Mouse (Mus musculus) heart, embryonic 12.5 days (tissue): Measurements from ENCODE around the gene Tex33. TPM values are rescaled to one million over a fixed set of nuclear protein-coding genes. Genes with fewer than 3 reads are reported as not detected.
A peak's percentile ranks its signal among the peaks of the same experiment; 100 is the strongest.

Experiments
- ATAC-seq: fragments of 200-750 bp; cut with Nextera tagmentation; 2 replicates; pipeline ENCODE4 v1.8.0; 2017; ENCODE audit warnings: moderate TSS enrichment, moderate library complexity; ENCODE audit not compliant: insufficient number of reproducible peaks, low FRiP score
- H3K27ac ChIP-seq: fragments of 300-500 bp; sonication (generic); 2 replicates; pipeline ENCODE4 v1.5.1; 2016; ENCODE audit warnings: mild to moderate bottlenecking, moderate library complexity; ENCODE audit not compliant: poor library complexity, severe bottlenecking
- H3K27me3 ChIP-seq: fragments of 300-500 bp; sonication (generic); replicated peaks from 2 replicates; pipeline ENCODE4 v1.6.1; 2016; ENCODE audit warnings: mild to moderate bottlenecking, moderate library complexity
- H3K36me3 ChIP-seq: fragments of 300-500 bp; sonication (generic); 2 replicates; pipeline ENCODE4 v1.6.1; 2016; ENCODE audit warnings: mild to moderate bottlenecking, moderate library complexity
- H3K4me1 ChIP-seq: fragments of 300-500 bp; sonication (generic); replicated peaks from 2 replicates; pipeline ENCODE4 v1.6.1; 2016; ENCODE audit warnings: mild to moderate bottlenecking
- H3K4me2 ChIP-seq: fragments of 300-500 bp; sonication (generic); 2 replicates; pipeline ENCODE4 v1.6.1; 2016; ENCODE audit warnings: mild to moderate bottlenecking, moderate library complexity
- H3K4me3 ChIP-seq: fragments of 300-500 bp; sonication (generic); 2 replicates; pipeline ENCODE4 v1.5.1; 2016; ENCODE audit warnings: mild to moderate bottlenecking
- H3K9ac ChIP-seq: fragments of 300-500 bp; sonication (generic); 2 replicates; pipeline ENCODE4 v1.6.1; 2016; ENCODE audit warnings: mild to moderate bottlenecking, moderate library complexity
- H3K9me3 ChIP-seq: fragments of 300-500 bp; sonication (generic); replicated peaks from 2 replicates; pipeline ENCODE4 v1.6.1; 2016; ENCODE audit warnings: mild to moderate bottlenecking, moderate library complexity
- WGBS: fragments of 180-500 bp; shearing (Covaris S2); methylation state at CpG from one replicate; pipeline ENCODE4 v1.1.7; 2016; 5-methylcytosine and 5-hydroxymethylcytosine counted together
- polyA plus RNA-seq: library from polyadenylated mRNA; unstranded; fragments of >200 nt; fragmentation: Nextera tagmentation; extraction: Ambion mirVana; gene quantifications from 2 replicates; pipeline ENCODE4 v1.2.1, GENCODE M21; 2016

The Tex33 gene
- polyA plus RNA-seq, 1 experiment from 2014 or later, result not detected

GRCm38 (mm10) chr15:78414157-78414556, 18.4 kb upstream of the Tex33 start:
- Histone ChIP-seq H3K4me2 (no peak overlapping the region), H3K9ac (no peak overlapping the region), H3K9me3 (no peaks in the 10 kb centered on the region), H3K27me3 (peaks cover 38% of the 10 kb centered on the region), H3K4me3 (no peak overlapping the region), H3K27ac (no peak overlapping the region), H3K4me1 (peaks cover 24% of the 10 kb centered on the region), H3K36me3 (no peaks in the 10 kb centered on the region)
- ATAC-seq, result no peak
- WGBS, result 92% methylated on average over 8 of the region's 8 CpGs

GRCm38 (mm10) chr15:78413719-78414117, 18.0 kb upstream of the Tex33 start:
- Histone ChIP-seq H3K27me3 (peaks cover 38% of the 10 kb centered on the region), H3K9ac (no peak overlapping the region), H3K4me2 (no peak overlapping the region), H3K4me3 (no peak overlapping the region), H3K9me3 (no peaks in the 10 kb centered on the region), H3K27ac (no peak overlapping the region), H3K4me1 (peaks cover 24% of the 10 kb centered on the region), H3K36me3 (no peaks in the 10 kb centered on the region)
- WGBS, result 47% methylated on average over 1 of the region's 1 CpGs
- no peak for ATAC-seq

- Histone ChIP-seq H3K9ac (no peak overlapping the region), H3K4me3 (no peak overlapping the region), H3K27me3 (peaks cover 41% of the 10 kb centered on the region), H3K27ac (peak overlapping the region; percentile 13; the same call in 1 of the 2 replicates), H3K36me3 (no peaks in the 10 kb centered on the region), H3K9me3 (no peaks in the 10 kb centered on the region), H3K4me2 (no peak overlapping the region), H3K4me1 (peaks cover 24% of the 10 kb centered on the region)
- ATAC-seq, result peak; percentile 86
- 80% methylated on average over 14 of the region's 14 CpGs for WGBS
Observed at GRCm38 (mm10) chr15:78413083-78413718, 17.5 kb upstream of the Tex33 start.

GRCm38 (mm10) chr15:78409570-78410052, 13.9 kb upstream of the Tex33 start:
- no peak for ATAC-seq
- H3K4me2 ChIP-seq, result peak overlapping the region; percentile 71
- no peaks in the 10 kb centered on the region for H3K9me3 ChIP-seq
- peak overlapping the region; percentile 51 for H3K9ac ChIP-seq
- no peaks in the 10 kb centered on the region for H3K36me3 ChIP-seq
- peaks cover 50% of the 10 kb centered on the region for H3K27me3 ChIP-seq
- H3K4me3 ChIP-seq, result peak overlapping the region; percentile 41
- no peak overlapping the region for H3K27ac ChIP-seq
- WGBS, result 15% methylated on average over 12 of the region's 12 CpGs
- peaks cover 46% of the 10 kb centered on the region for H3K4me1 ChIP-seq

GRCm38 (mm10) chr15:78406293-78406934, 10.7 kb upstream of the Tex33 start, which contains the start of gene Mpst:
Mpst (plus strand) TSS chr15:78406416.
- Histone ChIP-seq H3K4me2 (peak within 1 kb of the TSS; percentile 90), H3K27ac (peak within 1 kb of the TSS; percentile 89), H3K27me3 (peaks cover 41% of the 10 kb centered on the region), H3K9ac (peak within 1 kb of the TSS; percentile 83), H3K9me3 (no peaks in the 10 kb centered on the region), H3K4me3 (peak within 1 kb of the TSS; percentile 69), H3K4me1 (peaks cover 66% of the 10 kb centered on the region), H3K36me3 (no peaks in the 10 kb centered on the region)
- under 1% methylated on average over 40 of the region's 40 CpGs for WGBS
- peak; percentile 90 for ATAC-seq

GRCm38 (mm10) chr15:78405517-78406211, 10.0 kb upstream of the Tex33 start, which contains the start of gene Tst:
Tst (minus strand) TSS chr15:78405907.
- Histone ChIP-seq H3K36me3 (no peaks in the 10 kb centered on the region), H3K27me3 (peaks cover 34% of the 10 kb centered on the region), H3K9ac (peak within 1 kb of the TSS; percentile 83), H3K4me3 (peak within 1 kb of the TSS; percentile 69), H3K27ac (peak within 1 kb of the TSS; percentile 89), H3K9me3 (no peaks in the 10 kb centered on the region), H3K4me1 (peaks cover 64% of the 10 kb centered on the region), H3K4me2 (peak within 1 kb of the TSS; percentile 90)
- ATAC-seq, result peak; percentile 67
- WGBS, result 2% methylated on average over 34 of the region's 34 CpGs

- Histone ChIP-seq H3K27ac (no peak overlapping the region), H3K4me3 (peak overlapping the region; percentile 69), H3K9me3 (no peaks in the 10 kb centered on the region), H3K27me3 (peaks cover 28% of the 10 kb centered on the region), H3K36me3 (no peaks in the 10 kb centered on the region), H3K9ac (peak overlapping the region; percentile 83; the same call in 1 of the 2 replicates), H3K4me1 (peaks cover 59% of the 10 kb centered on the region), H3K4me2 (peak overlapping the region; percentile 90)
- 55% methylated on average over 11 of the region's 11 CpGs for WGBS
- ATAC-seq, result no peak
Observed at GRCm38 (mm10) chr15:78405098-78405497, 9.4 kb upstream of the Tex33 start.

GRCm38 (mm10) chr15:78403896-78404295, 8.2 kb upstream of the Tex33 start:
- Histone ChIP-seq H3K27ac (0 out of 2 replicates have a peak overlapping the region, but pooled peaks have one; percentile 11), H3K4me1 (peaks cover 53% of the 10 kb centered on the region), H3K9ac (peak overlapping the region; percentile 4; the same call in 1 of the 2 replicates), H3K36me3 (no peaks in the 10 kb centered on the region), H3K27me3 (peaks cover 16% of the 10 kb centered on the region), H3K4me3 (no peak overlapping the region), H3K4me2 (peak overlapping the region; percentile 17; the same call in 1 of the 2 replicates), H3K9me3 (no peaks in the 10 kb centered on the region)
- no peak for ATAC-seq
- 44% methylated on average over 1 of the region's 1 CpGs for WGBS

- peak overlapping the region; percentile 11; the same call in 1 of the 2 replicates for H3K27ac ChIP-seq
- no peaks in the 10 kb centered on the region for H3K9me3 ChIP-seq
- no peaks in the 10 kb centered on the region for H3K36me3 ChIP-seq
- H3K9ac ChIP-seq, result peak overlapping the region; percentile 4; the same call in 1 of the 2 replicates
- peaks cover 53% of the 10 kb centered on the region for H3K4me1 ChIP-seq
- 35% methylated on average over 3 of the region's 3 CpGs for WGBS
- peak overlapping the region; percentile 17; the same call in 1 of the 2 replicates for H3K4me2 ChIP-seq
- no peak overlapping the region for H3K4me3 ChIP-seq
- no peak for ATAC-seq
- H3K27me3 ChIP-seq, result peaks cover 11% of the 10 kb centered on the region
Observed at GRCm38 (mm10) chr15:78403301-78403741, 7.6 kb upstream of the Tex33 start.

- no peaks in the 10 kb centered on the region for H3K9me3 ChIP-seq
- H3K4me1 ChIP-seq, result peaks cover 49% of the 10 kb centered on the region
- no peak overlapping the region for H3K4me3 ChIP-seq
- no peaks in the 10 kb centered on the region for H3K36me3 ChIP-seq
- H3K27me3 ChIP-seq, result peaks cover 2% of the 10 kb centered on the region; the same call in 1 of the 2 replicates
- WGBS, result 77% methylated on average over 7 of the region's 7 CpGs
- no peak overlapping the region for H3K4me2 ChIP-seq
- H3K27ac ChIP-seq, result no peak overlapping the region
- H3K9ac ChIP-seq, result no peak overlapping the region
- no peak for ATAC-seq
Observed at GRCm38 (mm10) chr15:78402423-78402822, 6.7 kb upstream of the Tex33 start.
